Mouse (Mus musculus) gastrocnemius, postnatal 4 days (tissue): ENCODE measurements around the gene Gm7879. TPM values are rescaled to one million over a fixed set of nuclear protein-coding genes. Genes with fewer than 3 reads are reported as not detected.
"Not testable (repeated sequence)": the region's sequence is repeated elsewhere in the genome, so short reads cannot be mapped to it uniquely, and the experiment has no call there.

ENCODE experiments used
- DNase-seq, 2 experiments: peaks; one replicate each; pipeline ENCODE4 v3.0.0; 2021 to 2022; ENCODE audit warnings: low spot score in 2 of 2, mixed read lengths in 2 of 2
- long read RNA-seq, 2 experiments: library from polyadenylated mRNA; stranded (forward); transcript quantifications; one replicate each; pipeline ENCODE4 v2.0.0; 2021
- total RNA-seq, 2 experiments: library from RNA; stranded (reverse); gene quantifications; 2 replicates each; pipeline ENCODE4 v1.2.3; 2021

Gm7879 gene
- 10 to 100 TPM in 1 of 2 experiments, 1 to 10 TPM in 1; 7.9 to 10.3 TPM for total RNA-seq
- long read RNA-seq, experiment 1, partial matches to known transcripts: 0 of 4 reads
- long read RNA-seq, experiment 1, other reads (novel, unspliced or antisense): 0 of 4 reads
- long read RNA-seq, experiment 2, partial matches to known transcripts: 0 of 3 reads
- long read RNA-seq, experiment 2, other reads (novel, unspliced or antisense): 0 of 3 reads

GRCm38 (mm10) chr5:43912844-43913243 lies at the start of gene Gm7879:
Gm7879 (plus strand) TSS chr5:43913144.
- not testable (repeated sequence) for DNase-seq

- DNase-seq: no peak
These were observed 49.3 kb upstream of the Gm7879 start for GRCm38 (mm10) chr5:43863642-43864041.

GRCm38 (mm10) chr5:43865316-43865715 lies 47.6 kb upstream of the Gm7879 start:
- no peak for DNase-seq

- no peak for DNase-seq
These were observed 44.7 kb upstream of the Gm7879 start, which contains the start of gene Cd38 for GRCm38 (mm10) chr5:43868253-43868652. Cd38 (plus strand) TSS chr5:43868553.

- peak in 1 of 2 experiments; percentile 25 for DNase-seq
These were observed 44.0 kb upstream of the Gm7879 start for GRCm38 (mm10) chr5:43868711-43869600.

- no peak for DNase-seq
These were observed 41.1 kb upstream of the Gm7879 start for GRCm38 (mm10) chr5:43871845-43872244.

GRCm38 (mm10) chr5:43872652-43873051 lies 40.3 kb upstream of the Gm7879 start:
- DNase-seq: no peak

GRCm38 (mm10) chr5:43882034-43882433 lies 30.9 kb upstream of the Gm7879 start:
- DNase-seq: no peak

GRCm38 (mm10) chr5:43885060-43885820 lies 27.7 kb upstream of the Gm7879 start:
- no peak for DNase-seq

GRCm38 (mm10) chr5:43892386-43892785 lies 20.6 kb upstream of the Gm7879 start:
- DNase-seq: peak in 1 of 2 experiments; percentile 12

- peak in 1 of 2 experiments; percentile 20 for DNase-seq
These were observed 18.8 kb upstream of the Gm7879 start for GRCm38 (mm10) chr5:43894113-43894512.

- DNase-seq: no peak
These were observed 17.0 kb upstream of the Gm7879 start for GRCm38 (mm10) chr5:43895931-43896330.

- no peak for DNase-seq
These were observed 8.3 kb upstream of the Gm7879 start for GRCm38 (mm10) chr5:43904685-43905084.

- DNase-seq: no peak
These were observed 3.7 kb upstream of the Gm7879 start for GRCm38 (mm10) chr5:43909213-43909612.

GRCm38 (mm10) chr5:43910006-43910405 lies 2.9 kb upstream of the Gm7879 start:
- no peak for DNase-seq

- no peak for DNase-seq
These were observed 2.4 kb downstream of the Gm7879 start for GRCm38 (mm10) chr5:43915261-43915886.

GRCm38 (mm10) chr5:43921877-43922276 lies 8.9 kb downstream of the Gm7879 start:
- DNase-seq: no peak

GRCm38 (mm10) chr5:43923933-43924332 lies 11.0 kb downstream of the Gm7879 start:
- DNase-seq: peak in 1 of 2 experiments; percentile 26

GRCm38 (mm10) chr5:43927729-43928128 lies 14.8 kb downstream of the Gm7879 start:
- no peak for DNase-seq

- DNase-seq: no peak
These were observed 20.3 kb downstream of the Gm7879 start for GRCm38 (mm10) chr5:43933269-43933668.
